Mouse (Mus musculus) common myeloid progenitor, adult 5-6 weeks (primary cell): ENCODE data around the gene Rnf183. TPM values are rescaled to one million over a fixed set of nuclear protein-coding genes. Genes with fewer than 3 reads are reported as not detected.
"Not testable (repeated sequence)": the region's sequence is repeated elsewhere in the genome, so short reads cannot be mapped to it uniquely, and the experiment has no call there.

Experiments used
- ATAC-seq: replicated peaks from 2 replicates; pipeline ENCODE4 v1.8.0; 2016; ENCODE audit warnings: low read depth, mild to moderate bottlenecking, moderate TSS enrichment, inconsistent platforms; ENCODE audit not compliant: poor library complexity, severe bottlenecking
- total RNA-seq: library from RNA; stranded (forward); fragments of 200-1000, 187-1606 nt; gene quantifications from 2 replicates; pipeline ENCODE4 v1.2.3, GENCODE M21; 2017

Gene Rnf183
- not detected in 2 replicates for total RNA-seq

GRCm38 (mm10) chr4:62435081-62435480 is at the start of gene Rnf183:
Gene Rnf183 (minus strand): TSS chr4:62435252.
- no peak for ATAC-seq

- peak; percentile 80 for ATAC-seq
These were observed 45.9 kb upstream of the Rnf183 start for GRCm38 (mm10) chr4:62480709-62481605.

GRCm38 (mm10) chr4:62479937-62480708 is 45.1 kb upstream of the Rnf183 start, which contains the start of gene Bspry:
Gene Bspry (plus strand): TSS chr4:62480053.
- peak; percentile 48 for ATAC-seq

GRCm38 (mm10) chr4:62479593-62479936 is 44.5 kb upstream of the Rnf183 start:
- not testable (repeated sequence) for ATAC-seq

- ATAC-seq: no peak
These were observed 42.6 kb upstream of the Rnf183 start for GRCm38 (mm10) chr4:62477542-62478244.

GRCm38 (mm10) chr4:62475793-62476192 is 40.7 kb upstream of the Rnf183 start:
- no peak for ATAC-seq

DNA sequence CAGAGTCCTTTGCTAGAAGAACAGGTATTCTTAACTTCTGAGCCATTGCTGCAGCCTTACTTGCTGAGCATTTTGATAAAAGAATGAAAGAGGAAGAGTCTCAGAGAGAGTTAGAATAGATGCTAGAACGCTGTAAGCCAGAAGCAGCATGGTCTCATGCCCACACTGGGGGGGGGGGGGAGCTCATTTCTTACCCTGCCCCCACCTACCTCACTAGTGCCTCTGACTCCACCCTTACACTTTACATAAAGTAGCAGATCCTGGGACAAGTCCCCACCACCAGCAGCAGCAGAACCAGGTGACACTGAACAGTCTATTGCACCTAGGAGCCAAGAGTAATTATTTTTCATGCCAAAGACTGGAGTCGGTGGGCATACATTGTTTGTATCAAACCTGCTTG is 40.1 kb upstream of the Rnf183 start:
- no peak for ATAC-seq

DNA sequence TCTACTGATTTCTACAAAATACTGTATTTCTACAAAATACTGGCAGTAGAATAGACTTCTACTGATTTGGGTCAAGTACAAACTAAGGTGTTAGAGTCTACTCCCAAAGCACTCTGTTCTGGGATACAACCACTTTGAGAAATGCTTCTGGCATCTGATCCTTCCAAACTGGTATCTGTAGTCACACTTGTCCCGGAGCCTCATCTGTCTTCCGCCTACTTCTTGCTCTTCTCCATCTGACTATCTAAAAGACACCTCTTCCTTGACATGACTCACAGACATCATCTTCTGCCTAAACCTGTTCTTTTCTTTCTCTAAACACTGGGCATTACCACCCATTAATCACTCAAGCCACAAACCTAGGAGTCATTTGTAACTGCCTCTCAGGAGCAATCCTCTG is 37.0 kb upstream of the Rnf183 start:
- no peak for ATAC-seq

DNA sequence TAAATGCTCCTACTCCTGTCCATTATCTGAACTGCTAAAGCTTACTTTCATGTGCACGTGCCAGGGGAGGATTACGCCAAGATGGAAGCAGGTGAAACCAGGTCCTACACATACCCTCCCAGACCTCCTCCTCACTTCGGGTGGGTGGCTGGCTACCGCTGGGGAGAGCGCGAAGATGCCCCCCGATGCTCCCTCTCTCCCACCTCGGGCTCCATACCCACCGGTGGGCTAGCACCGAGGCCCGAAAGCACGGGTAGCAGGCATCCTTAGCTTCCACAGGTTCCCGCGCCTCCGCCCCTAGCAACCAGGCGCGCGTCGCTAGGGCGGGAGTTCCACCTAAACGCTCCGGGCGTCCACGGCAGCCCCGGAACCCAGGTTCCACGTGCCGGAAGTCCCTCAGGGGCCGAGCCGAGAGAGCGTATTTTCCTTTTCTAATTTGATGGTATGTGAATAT is 35.6 kb upstream of the Rnf183 start, which contains the start of gene Wdr31:
Wdr31 (minus strand) TSS at position 299 of the 454 bp plus-strand sequence.
- ATAC-seq: peak; percentile 99

DNA sequence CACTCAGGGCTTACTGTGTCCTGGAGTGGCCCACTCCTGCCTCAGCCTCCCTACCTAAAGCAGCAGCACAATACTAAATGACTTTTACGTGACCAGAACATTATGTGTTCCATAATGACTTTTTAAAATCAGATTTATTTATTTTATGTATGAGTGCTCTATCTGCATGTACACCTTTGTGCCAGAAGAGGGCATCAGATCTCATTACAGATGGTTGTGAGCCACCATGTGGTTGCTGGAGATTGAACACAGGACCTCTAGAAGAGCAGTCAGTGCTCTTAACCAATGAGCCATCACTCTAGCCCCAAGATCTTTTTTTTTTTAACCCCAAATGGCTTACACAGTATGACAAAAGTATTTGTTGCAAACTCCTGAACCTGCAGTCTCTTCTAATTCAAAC is 33.1 kb upstream of the Rnf183 start:
- ATAC-seq: no peak

GRCm38 (mm10) chr4:62463124-62463523 is 28.1 kb upstream of the Rnf183 start:
- no peak for ATAC-seq

GRCm38 (mm10) chr4:62460348-62460747 is 25.3 kb upstream of the Rnf183 start:
- no peak for ATAC-seq

DNA sequence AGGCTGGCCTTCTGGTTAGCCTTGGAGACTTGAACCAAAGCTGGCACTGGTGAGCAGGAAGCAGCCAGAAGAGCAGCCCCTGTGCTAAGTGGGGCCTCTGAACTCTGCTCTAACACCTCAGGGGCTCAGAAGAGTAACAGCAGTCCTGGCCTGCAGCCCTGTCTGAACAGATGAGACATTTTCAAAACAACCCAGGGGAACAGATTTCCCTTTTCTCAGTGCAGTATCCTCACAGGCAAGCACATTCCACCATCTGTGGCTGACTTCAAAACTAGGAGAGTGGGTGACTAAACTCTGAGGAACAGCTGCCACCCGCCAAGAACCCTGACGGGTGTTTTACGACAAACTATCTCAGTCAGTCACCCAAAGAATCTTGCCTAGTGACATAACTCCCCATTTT is 24.0 kb upstream of the Rnf183 start:
- ATAC-seq: no peak

DNA sequence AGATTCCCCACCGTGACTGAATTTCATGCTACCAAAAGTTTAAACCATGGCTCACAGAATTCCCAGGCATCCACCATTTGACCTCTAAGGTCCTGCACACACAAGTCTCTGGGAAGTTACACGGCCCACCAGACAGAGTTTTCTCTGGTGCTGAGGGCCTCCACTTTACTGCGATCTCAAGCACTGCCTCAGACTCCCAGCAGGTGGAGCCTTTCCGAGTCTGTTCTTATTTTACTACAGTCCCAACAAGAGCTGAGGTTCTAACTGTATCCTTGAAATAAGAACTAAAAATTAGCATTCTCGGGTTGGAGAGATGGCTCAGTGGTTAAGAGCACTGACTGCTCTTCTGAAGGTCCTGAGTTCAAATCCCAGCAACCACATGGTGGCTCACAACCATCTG is 19.9 kb upstream of the Rnf183 start:
- ATAC-seq: peak; percentile 84

- no peak for ATAC-seq
These were observed 5.9 kb upstream of the Rnf183 start for GRCm38 (mm10) chr4:62440986-62441385.

GRCm38 (mm10) chr4:62440544-62440943 is 5.5 kb upstream of the Rnf183 start:
- no peak for ATAC-seq

DNA sequence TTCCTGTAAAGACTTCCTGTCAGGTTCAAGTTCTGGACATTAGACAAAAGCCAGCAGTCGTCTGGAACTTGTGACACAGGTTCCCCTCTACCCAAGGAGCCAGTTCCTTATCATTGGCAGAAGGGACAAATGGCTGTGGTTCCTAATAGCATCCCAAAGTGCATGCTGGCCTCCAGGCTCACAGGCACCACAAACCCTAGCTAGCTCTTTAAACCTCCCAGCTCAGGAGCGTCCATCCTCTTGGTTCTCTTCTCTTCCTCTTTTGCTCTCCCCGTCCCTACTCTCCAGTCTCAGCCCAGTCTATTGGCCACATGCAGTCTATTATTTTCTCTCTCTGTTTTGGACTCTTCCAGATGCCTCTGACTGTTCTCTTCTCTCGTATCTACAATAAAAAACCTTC is 4.7 kb upstream of the Rnf183 start:
- ATAC-seq: peak; percentile 58

DNA sequence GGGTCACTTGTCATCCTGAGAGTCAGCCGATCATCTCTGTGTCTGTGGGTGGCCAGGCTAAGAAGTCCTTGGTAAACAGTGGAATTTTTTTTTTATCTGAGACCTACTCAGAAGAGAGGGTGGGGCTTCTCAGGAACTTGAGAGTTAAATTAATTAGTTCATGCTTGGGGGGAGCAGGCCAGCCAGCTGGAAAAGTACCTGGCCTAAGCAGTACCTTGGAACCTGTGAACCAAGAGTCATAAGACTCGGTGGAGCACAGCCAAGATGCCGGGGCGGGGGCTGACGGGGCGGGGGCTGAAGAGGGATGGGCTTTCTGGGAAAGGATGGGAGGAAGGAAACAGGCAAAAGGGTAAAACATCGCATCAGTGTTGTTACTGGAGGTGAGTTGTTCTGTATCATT is 2.8 kb upstream of the Rnf183 start:
- ATAC-seq: no peak

DNA sequence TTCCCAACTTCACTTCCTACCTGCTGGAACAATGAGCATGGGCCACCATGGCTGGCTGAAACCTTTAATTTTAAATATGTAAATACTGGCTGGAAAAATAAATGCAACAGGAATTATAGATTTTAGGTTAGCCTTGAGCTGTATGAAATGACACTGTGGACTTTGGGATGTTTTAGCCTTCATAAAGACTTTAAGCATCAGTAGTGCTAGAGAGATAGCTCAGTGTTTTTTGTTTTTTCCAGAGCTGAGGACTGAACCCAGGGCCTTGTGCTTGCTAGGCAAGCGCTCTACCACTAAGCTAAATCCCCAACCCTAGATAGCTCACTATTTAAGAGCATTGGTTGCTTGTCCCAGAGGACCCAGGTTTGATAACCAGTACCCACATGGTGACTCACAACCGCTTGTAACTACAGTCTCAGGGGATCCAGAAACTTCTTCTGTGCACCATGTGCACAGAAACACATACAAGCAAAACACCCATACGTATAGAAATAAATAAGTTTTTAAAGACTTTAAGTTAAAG is 2.3 kb upstream of the Rnf183 start:
- no peak for ATAC-seq
